Mouse (Mus musculus): ENCODE results near the gene Ms4a2. TPM values are rescaled to one million over a fixed set of nuclear protein-coding genes. Genes with fewer than 3 reads are reported as not detected.

The Ms4a2 gene
- 54.6 and 59.7 TPM in 2 replicates for total RNA-seq (2017)

GRCm38 (mm10) chr19:11623551-11623950 is at the start of gene Ms4a2:
Gene Ms4a2 (minus strand): TSS chr19:11623719.
- no peak for ATAC-seq (replicated peaks; ENCODE audit: low read depth, poor library complexity, severe bottlenecking)

- ATAC-seq (replicated peaks; ENCODE audit: low read depth, poor library complexity, severe bottlenecking), result no peak
Observed at GRCm38 (mm10) chr19:11661562-11661961, 38.0 kb upstream of the Ms4a2 start.

DNA sequence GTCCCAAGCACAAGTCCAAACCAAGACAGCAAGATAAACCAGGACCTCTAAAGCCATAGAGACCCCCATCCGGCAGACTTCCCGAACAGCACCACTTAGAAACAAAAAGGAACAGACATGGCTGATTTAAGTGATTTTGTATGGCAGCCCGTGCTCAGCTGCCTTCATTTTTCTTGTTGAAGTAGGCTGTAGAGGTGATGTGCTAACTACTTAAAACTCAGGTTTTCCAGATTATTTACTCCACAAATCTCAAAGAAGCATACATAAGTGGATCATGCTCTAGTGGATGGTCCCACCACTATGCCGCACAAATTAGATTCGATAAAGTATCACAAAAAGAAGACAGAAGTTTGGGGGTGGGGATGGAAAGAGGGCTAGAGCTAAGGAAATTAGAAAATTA is 36.9 kb upstream of the Ms4a2 start, which contains the start of gene Oosp2:
TSS of gene Oosp2 (minus strand) at position 101 of the 400 bp plus-strand sequence.
- no peak for ATAC-seq (replicated peaks; ENCODE audit: low read depth, poor library complexity, severe bottlenecking)

- peak; percentile 86 for ATAC-seq (replicated peaks; ENCODE audit: low read depth, poor library complexity, severe bottlenecking)
Observed at GRCm38 (mm10) chr19:11659142-11659541, 35.6 kb upstream of the Ms4a2 start.

DNA sequence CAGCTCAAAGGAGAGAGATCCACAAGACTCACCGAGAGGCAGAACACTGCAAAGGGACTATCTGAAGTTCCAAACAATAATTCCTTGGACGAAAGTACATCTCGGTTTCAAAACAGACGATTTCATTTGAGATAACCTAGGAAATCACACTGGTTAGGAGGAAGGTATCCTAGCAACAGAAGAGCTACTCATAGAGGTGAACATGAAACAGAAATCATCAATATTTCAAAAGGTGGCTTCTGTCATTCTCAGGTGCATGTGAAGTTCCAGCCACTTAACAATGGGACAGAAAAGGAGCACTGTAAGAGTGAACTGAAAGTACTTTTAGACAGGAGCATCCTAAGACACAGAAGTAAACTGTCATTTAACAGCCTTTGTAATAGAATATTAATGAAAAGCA is 26.0 kb upstream of the Ms4a2 start:
- no peak for ATAC-seq (replicated peaks; ENCODE audit: low read depth, poor library complexity, severe bottlenecking)

DNA sequence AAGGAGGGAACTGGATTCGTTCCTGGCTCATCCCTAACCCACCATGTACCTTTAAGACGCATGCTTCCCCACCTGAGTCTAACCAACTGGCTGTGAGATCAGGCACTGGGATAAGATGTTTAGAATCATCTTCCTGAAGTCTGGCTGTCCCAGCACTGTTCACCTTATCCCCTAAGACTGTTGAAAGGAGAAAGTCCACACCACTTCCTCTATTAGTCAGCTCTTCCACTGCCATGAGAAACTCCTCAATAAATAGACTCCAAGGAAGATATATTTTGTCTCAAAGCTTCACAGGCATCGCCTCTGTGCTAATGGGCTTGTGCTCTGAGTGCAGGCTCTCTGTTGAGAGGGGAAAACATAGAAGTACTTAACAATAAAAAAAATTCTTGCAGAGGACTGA is 22.6 kb upstream of the Ms4a2 start:
- peak; percentile 58 for ATAC-seq (replicated peaks; ENCODE audit: low read depth, poor library complexity, severe bottlenecking)

GRCm38 (mm10) chr19:11640732-11641131 is 17.2 kb upstream of the Ms4a2 start, which contains the start of gene Ms4a3:
Gene Ms4a3 (minus strand): TSS chr19:11640851.
- peak; percentile 56 for ATAC-seq (replicated peaks; ENCODE audit: low read depth, poor library complexity, severe bottlenecking)

DNA sequence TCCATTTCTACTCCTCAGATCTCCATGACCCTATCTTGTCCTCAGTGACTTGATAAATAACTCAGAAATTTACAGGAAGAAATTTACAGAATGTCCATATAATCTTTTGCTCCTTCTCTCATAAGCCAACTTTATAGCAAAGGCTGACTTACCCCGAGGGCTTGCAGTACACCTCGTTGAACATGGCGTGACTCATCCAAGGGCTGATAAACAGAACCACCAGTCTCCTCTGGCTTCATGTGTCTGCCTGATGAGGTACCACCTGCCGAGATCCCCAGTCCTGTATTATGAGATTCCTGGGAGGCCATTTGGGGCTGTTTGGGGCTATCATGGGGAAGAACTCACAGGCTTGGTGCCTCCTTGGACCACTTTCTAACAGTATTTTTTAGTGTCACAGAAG is 15.5 kb upstream of the Ms4a2 start:
- ATAC-seq (replicated peaks; ENCODE audit: low read depth, poor library complexity, severe bottlenecking), result no peak

GRCm38 (mm10) chr19:11635572-11635971 is 12.1 kb upstream of the Ms4a2 start:
- ATAC-seq (replicated peaks; ENCODE audit: low read depth, poor library complexity, severe bottlenecking), result peak; percentile 76

- peak; percentile 48; the same call in 1 of the 2 replicates for ATAC-seq (replicated peaks; ENCODE audit: low read depth, poor library complexity, severe bottlenecking)
Observed at GRCm38 (mm10) chr19:11634330-11634729, 10.8 kb upstream of the Ms4a2 start.

DNA sequence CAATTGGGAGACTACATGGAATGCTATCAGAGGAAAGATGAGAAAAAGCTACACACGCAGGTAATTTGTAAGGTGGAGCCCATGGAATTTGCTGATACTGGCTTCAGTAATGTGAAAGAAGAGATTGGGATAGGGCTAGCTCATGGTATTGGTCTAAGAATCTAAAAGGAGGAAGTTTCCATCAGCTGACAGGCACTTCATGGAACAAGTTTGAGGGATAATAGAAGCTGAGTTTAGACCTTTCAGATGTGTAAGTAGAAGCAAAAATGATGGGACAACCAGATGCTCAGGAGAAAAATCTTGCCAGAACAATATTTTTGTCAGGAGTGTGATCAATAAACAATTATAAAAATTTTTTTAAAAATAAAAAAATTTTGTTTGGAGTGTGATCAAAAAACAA is 10.2 kb upstream of the Ms4a2 start:
- no peak for ATAC-seq (replicated peaks; ENCODE audit: low read depth, poor library complexity, severe bottlenecking)

DNA sequence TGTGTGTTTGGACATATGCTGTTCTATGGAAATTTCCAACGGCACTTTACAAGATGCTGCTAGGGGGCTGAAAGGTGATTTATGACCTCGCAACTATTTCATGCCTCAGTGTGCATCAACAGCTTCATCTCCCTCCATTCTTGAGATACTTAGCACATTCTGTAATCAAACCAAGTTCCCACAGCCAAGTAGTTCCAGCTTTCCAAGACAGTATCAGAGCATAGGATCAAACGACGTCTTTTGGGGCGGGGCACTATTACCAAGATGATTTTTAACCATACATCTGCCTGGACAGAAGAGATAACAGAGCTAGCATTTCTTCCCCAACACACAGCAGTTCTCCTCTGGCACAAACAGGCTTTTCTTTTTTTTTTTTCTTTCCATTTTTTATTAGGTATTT is 1.7 kb upstream of the Ms4a2 start:
- ATAC-seq (replicated peaks; ENCODE audit: low read depth, poor library complexity, severe bottlenecking), result peak; percentile 45; the same call in 1 of the 2 replicates

- ATAC-seq (replicated peaks; ENCODE audit: low read depth, poor library complexity, severe bottlenecking), result no peak
Observed at GRCm38 (mm10) chr19:11624800-11625199, 1.3 kb upstream of the Ms4a2 start.

DNA sequence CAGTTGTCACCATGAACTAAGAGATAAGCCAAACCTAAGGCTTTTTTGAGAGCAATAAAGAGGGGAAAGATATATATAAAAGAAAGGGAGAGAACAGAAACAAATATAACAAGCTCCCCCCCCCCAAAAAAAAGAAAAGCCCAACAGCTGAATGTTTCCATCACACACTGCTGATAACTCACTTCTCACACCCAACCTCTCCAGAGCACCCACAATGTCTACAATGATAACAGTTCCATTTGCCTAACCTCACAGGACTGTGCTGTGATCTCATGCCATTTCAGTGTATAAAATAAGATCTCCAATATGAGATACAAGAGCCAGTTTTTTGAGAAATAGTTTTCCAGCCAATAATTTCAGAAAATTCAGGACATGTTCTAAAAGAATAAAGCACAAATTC is 5.5 kb downstream of the Ms4a2 start:
- ATAC-seq (replicated peaks; ENCODE audit: low read depth, poor library complexity, severe bottlenecking), result no peak

GRCm38 (mm10) chr19:11614805-11615204 is 8.7 kb downstream of the Ms4a2 start:
- ATAC-seq (replicated peaks; ENCODE audit: low read depth, poor library complexity, severe bottlenecking), result no peak

DNA sequence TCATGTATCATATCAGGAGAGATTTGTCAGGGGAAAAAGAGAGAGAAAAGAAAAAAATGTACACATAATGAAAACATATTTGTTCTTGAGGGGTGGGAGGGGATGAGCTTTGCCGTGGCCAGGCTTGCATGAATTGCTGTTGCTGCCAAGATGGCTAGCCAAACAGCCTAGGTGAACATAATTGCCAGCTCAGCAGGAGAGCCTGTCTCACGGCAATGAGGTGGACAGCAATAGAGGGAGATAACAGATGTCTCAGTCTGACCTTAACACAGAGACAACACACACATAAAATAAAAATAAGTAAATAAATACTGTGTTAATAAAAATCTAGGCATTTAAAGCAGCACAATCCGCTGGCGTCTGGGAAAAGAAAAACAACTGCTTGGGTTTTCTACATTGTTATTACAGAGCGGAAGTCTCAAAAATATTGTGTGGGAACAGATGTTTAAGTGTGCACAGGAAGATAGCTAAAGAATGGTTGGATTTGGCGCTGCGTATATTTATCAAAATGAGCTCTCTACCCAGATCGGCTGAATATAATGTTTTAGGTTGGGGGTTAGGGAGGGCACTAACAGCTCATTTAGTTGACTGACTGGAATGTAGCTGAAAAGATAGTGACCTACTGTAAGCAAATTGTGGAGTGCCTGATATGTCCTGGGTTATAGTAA is 9.6 kb downstream of the Ms4a2 start:
- no peak; the same call in 1 of the 2 replicates for ATAC-seq (replicated peaks; ENCODE audit: low read depth, poor library complexity, severe bottlenecking)

- peak; percentile 55 for ATAC-seq (replicated peaks; ENCODE audit: low read depth, poor library complexity, severe bottlenecking)
Observed at GRCm38 (mm10) chr19:11613084-11613483, 10.4 kb downstream of the Ms4a2 start.

DNA sequence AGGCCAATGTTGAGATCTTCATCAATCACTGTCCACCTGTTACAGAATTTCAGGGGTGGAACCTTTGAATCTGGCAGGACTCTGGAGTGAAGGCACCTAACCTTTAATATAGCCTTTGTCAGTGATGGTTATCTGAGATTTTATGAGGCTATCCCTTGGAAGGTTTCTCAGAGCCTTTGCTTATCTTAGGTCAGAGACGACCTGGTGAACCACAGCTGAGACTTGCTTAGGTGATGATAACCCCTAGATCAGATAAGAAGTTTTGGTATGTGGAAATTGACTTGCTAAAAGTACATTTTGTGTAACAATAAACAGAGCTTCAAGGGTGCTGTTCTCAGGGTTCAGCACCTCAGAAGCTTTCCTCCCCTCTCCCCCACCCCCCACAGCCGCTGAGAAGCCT is 11.2 kb downstream of the Ms4a2 start:
- no peak for ATAC-seq (replicated peaks; ENCODE audit: low read depth, poor library complexity, severe bottlenecking)

- peak; percentile 62 for ATAC-seq (replicated peaks; ENCODE audit: low read depth, poor library complexity, severe bottlenecking)
Observed at GRCm38 (mm10) chr19:11611541-11611945, 12.0 kb downstream of the Ms4a2 start.

DNA sequence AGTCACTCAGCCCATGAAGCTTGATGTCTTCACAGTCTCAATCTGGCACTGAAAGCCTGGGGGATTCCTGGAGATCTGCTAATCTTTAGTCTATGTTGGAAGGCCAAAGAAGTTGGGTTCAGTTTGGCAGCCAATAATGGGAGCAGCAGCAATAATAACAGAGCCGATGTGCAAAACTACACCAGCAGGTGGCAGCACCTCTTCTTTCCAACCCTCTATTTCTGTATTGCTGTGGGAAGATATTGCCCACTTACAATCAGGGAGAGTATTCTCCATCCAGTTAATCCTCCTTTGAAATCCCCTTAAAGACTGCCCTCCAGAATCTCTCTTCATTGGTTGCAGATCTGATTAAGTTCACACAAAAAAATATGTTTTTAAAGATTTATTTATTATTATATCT is 15.3 kb downstream of the Ms4a2 start:
- ATAC-seq (replicated peaks; ENCODE audit: low read depth, poor library complexity, severe bottlenecking), result no peak

- ATAC-seq (replicated peaks; ENCODE audit: low read depth, poor library complexity, severe bottlenecking), result 0 out of 2 replicates have a peak, but pooled peaks have one; percentile 13
Observed at GRCm38 (mm10) chr19:11604603-11605002, 18.9 kb downstream of the Ms4a2 start, which contains the start of gene Ms4a6d. Gene Ms4a6d (minus strand): TSS chr19:11604849.

DNA sequence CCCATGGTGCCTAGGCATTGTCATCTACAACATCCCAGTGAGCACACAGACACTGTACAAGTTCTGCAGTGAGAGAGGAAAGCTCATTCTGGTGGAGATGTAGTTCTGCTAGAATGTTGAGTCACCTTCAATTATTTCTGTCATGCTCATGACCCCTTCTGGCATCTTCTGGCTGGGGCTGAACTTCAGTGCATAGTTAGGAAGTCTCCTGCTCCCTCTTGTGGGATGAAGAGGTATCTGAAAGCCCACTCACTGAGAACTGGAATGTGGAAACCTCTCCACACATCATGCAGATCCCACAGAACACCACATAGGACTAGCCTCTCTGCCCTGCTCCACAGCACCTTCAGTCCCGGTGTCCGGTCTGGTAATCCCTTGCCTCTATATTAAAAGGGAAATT is 21.5 kb downstream of the Ms4a2 start:
- peak; percentile 96 for ATAC-seq (replicated peaks; ENCODE audit: low read depth, poor library complexity, severe bottlenecking)
